Mouse (Mus musculus): Measurements from ENCODE around the gene Olfr204.
"Not testable (repeated sequence)": the region's sequence is repeated elsewhere in the genome, so short reads cannot be mapped to it uniquely, and the experiment has no call there.

Olfr204 gene

GRCm38 (mm10) chr16:59318148-59318547 lies at the start of gene Olfr204:
Olfr204 (minus strand) TSS chr16:59318248.
- DNase-seq (ENCODE audit: low read depth, low spot score), result no peak

- DNase-seq (ENCODE audit: low read depth, low spot score), result no peak
These were observed 45.8 kb upstream of the Olfr204 start, which contains the start of gene Olfr209 for GRCm38 (mm10) chr16:59363893-59364292. Olfr209 (minus strand) TSS chr16:59363993.

DNA sequence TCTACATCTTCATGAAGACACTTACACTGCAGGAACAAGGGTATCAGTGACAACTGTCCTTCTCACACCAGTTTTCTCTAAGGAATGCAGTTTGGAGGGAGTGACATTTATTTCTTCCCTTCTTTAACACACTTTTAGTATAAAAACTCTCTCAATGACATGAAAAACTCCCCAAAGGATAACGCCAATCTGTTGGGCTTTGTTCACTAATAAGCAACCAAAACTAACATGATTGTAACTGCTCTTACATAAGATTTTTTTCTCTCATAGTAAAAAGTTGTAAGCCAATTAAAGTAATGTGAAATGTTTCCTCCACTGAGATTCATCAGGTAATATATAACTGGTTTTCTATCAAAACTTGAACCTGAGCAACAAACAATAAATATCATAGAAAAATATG lies 31.1 kb upstream of the Olfr204 start, which contains the start of gene Olfr206:
Olfr206 (minus strand) TSS at position 101 of the 400 bp plus-strand sequence.
- no peak for DNase-seq (ENCODE audit: low read depth, low spot score)

DNA sequence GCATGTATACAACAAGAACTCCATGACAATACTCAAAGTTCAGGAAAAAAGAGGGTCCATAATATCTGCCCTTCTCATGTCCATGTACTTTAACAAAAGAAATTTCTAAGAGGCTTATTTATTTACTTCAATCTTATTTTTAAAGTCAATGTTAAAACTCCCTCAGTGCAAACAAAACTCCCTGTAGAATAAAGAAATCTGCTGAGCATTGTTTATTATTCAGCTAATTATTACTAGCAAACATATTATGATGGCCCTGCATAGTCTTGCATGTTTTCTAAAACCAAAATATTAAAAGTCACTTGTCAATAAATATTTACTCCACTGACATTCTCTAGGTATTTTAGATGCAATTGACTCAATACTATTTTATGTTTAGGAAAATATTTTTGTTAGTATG lies 13.0 kb upstream of the Olfr204 start, which contains the start of gene Olfr205:
Olfr205 (minus strand) TSS at position 101 of the 400 bp plus-strand sequence.
- DNase-seq (ENCODE audit: low read depth, low spot score), result no peak

- not testable (repeated sequence) for DNase-seq (ENCODE audit: low read depth, low spot score)
These were observed 5.2 kb upstream of the Olfr204 start for GRCm38 (mm10) chr16:59323262-59323661.

GRCm38 (mm10) chr16:59298581-59298980 lies 19.5 kb downstream of the Olfr204 start, which contains the start of gene Olfr203:
Olfr203 (plus strand) TSS chr16:59298881.
- no peak for DNase-seq (ENCODE audit: low read depth, low spot score)

DNA sequence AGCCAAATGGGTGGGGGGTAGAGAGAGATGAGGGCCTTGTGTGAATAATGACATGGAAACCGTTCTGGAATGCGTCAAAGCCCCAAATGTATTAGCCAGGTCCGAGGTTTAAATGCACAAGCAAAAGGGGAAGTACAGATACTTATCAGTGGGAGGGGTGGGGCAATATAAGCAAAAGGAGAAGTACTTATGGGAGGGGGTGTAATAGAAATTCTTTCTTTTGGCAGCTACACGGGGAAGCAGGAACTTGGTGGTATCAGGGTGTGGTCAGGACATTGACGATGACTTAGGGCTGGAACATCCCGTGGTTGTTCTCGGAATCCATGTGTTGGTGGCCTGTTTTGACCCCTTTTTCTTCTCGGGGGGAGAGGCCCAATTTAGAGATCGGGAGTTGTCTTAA lies 30.5 kb downstream of the Olfr204 start:
- DNase-seq (ENCODE audit: low read depth, low spot score), result not testable (repeated sequence)

DNA sequence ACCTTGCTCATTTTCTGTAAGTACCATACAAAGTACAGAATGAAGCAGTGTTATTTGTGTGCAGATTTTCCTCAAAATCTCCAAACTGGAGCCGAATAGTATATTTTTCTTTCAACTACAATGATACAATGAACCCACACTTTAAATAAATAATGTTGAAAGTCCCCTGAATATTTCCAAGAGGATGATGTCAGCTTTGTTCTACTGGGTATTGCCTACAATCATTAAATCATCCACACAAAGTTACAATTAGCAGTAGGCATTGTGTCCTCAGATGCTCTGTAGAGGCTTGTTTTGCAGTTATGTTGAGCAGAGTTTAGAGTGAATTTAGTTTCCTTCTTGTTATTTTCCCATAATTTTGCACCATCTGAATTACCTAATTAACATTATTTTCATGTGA lies 31.4 kb downstream of the Olfr204 start, which contains the start of gene Olfr202:
Olfr202 (minus strand) TSS at position 101 of the 400 bp plus-strand sequence.
- no peak for DNase-seq (ENCODE audit: low read depth, low spot score)

- no peak for DNase-seq (ENCODE audit: low read depth, low spot score)
These were observed 34.6 kb downstream of the Olfr204 start for GRCm38 (mm10) chr16:59283476-59283875.

DNA sequence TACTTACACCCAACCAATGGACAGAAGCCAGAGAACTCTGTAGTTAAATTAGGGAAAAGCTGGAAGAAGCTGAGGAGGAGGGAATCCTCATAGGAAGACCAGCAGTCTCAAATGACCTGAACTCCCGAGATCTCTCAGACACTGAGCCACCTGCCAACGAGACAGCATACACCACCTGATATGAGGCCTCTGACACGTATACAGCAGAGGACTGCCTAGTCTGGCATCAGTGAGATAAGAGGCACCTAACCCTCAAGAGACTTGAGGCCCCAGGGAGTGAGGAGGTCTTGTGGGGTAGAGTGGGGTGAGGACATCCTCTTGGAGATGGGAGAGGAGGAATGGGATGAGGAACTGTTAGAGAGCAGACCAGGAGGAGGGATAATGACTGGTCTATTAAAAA lies 37.5 kb downstream of the Olfr204 start:
- no peak for DNase-seq (ENCODE audit: low read depth, low spot score)

DNA sequence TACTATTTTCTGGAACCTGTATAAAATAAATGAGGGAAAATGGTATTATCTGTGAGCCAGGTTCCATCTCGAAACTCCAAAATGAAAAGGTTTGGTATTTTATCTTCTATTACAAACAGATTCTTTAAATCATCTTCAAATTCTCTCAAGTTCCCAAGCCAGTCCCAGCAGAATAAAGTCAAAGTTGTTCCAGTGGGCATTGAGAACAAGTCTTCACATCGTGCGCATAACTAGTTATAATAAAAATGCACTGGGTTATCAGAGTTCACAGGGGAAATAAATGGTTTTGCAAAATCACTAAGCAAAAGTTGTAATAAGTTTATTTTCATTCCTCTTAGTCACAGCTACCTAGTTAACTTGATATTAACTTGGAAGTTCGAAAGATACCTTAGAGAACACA lies 45.5 kb downstream of the Olfr204 start, which contains the start of gene Olfr201:
Olfr201 (minus strand) TSS at position 101 of the 400 bp plus-strand sequence.
- not testable (repeated sequence) for DNase-seq (ENCODE audit: low read depth, low spot score)

GRCm38 (mm10) chr16:59269097-59269496 lies 49.0 kb downstream of the Olfr204 start:
- not testable (repeated sequence) for DNase-seq (ENCODE audit: low read depth, low spot score)
